Mouse (Mus musculus): ENCODE measurements around the gene Olfr969. TPM values are rescaled to one million over a fixed set of nuclear protein-coding genes. Genes with fewer than 3 reads are reported as not detected.

Olfr969 gene
- not detected in 2 replicates for polyA plus RNA-seq (2015; fragmentation: Nextera tagmentation; extraction: Ambion mirVana)

DNA sequence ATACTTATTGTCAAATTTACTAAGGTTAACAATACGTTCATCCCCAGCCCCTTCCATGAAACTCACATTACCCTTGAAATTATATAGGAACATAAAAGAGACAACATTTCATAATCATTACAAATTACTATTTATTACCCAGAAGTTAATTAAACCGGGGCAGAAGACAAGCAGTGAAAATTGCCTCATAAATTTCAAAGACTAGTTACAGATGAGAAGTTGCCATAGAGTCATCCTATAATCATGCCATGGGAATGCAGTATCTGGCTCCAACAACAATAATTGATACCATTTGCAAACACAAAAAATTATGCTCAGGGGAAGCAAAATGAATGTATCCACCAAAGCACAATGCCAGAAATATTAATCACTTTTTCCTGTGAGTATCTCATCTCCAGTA lies at the start of gene Olfr969:
TSS of gene Olfr969 (plus strand) at position 388 of the 400 bp plus-strand sequence.

DNA sequence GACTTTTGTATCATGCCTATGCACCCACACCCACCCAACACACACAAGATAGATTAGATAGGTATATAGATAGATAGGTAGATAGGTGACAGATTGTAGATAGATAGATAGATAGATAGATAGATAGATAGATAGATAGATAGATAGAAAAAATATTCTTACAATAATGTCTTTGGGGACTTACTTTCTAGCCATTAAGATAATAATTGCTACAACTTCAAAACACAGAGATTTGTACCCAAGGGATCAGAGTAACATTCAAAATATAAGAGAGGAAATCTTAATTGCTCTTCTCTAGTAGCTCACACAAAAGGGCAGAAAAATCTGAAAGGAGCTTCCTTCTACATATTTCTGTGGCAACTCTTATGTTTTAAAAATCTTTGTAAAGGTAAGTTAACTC lies 44.8 kb upstream of the Olfr969 start, which contains the start of gene Olfr967:
TSS of gene Olfr967 (plus strand) at position 301 of the 400 bp plus-strand sequence.

DNA sequence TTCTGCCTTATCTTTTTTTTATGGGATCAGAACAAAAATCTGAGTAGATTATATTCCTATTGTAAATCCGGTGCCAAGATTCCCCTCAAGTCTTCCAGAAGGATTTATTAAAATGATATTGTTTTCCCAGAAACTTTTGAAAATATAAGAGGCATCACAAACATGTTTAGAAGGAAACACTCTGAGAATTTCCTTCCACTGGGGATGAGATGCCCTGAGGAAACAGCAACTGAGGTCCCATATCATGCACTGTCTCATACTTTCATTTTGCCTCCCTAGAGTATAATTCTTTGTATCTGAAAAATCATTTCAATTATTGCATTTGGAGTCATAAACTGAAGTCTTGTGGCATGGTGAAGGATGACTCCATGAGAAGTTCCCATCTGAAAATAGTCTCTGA lies 7.6 kb upstream of the Olfr969 start, which contains the start of gene Olfr968:
TSS of gene Olfr968 (minus strand) at position 101 of the 400 bp plus-strand sequence.

DNA sequence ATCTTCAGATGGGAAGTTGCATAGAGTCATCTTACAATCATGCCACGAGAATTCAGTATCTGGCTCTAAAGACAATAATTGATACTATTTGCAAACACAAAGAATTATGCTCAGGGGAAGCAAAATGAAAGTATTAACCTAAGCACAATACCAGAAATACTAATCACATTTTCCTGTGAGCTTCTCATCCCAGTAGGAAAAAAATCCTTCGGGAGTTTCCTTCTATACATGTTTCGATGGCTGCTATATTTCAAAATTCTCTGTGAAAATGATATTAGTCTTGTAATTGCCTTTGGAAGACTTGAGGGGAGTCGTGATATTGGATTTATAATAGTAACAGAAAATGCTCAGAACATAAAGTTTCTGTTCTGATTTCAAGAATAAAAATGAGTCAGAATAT lies 17.8 kb downstream of the Olfr969 start, which contains the start of gene Olfr970:
TSS of gene Olfr970 (plus strand) at position 301 of the 400 bp plus-strand sequence.

DNA sequence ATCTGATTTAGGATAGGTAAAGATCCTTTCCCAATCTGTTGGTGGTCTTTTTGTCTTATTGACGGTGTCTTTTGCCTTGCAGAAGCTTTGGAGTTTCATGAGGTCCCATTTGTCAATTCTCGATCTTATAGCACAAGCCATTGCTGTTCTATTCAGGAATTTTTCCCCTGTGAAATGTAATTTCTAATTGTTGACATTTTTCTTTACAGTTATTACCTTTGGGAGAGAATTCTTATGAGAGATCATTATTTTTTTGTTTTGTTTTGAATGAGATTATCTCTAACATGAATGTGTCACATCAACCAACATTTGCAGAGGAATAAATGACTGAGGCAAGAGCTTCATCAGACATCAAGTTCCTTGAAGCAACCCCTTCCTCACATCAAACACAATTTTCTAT lies 45.8 kb downstream of the Olfr969 start, which contains the start of gene Olfr971:
TSS of gene Olfr971 (plus strand) at position 301 of the 400 bp plus-strand sequence.

Other genes starting within 250 kb of the Olfr969 start
- gene Olfr958, start 236.9 kb upstream of the Olfr969 start, polyA plus RNA-seq (2015; fragmentation: Nextera tagmentation; extraction: Ambion mirVana) = not detected in 2 replicates
- not detected in 2 replicates for gene Olfr959, start 215.4 kb upstream of the Olfr969 start, polyA plus RNA-seq (2015; fragmentation: Nextera tagmentation; extraction: Ambion mirVana)
- 16.3 and 17.9 TPM in 2 replicates for gene AW551984, start 186.5 kb upstream of the Olfr969 start, polyA plus RNA-seq (2015; fragmentation: Nextera tagmentation; extraction: Ambion mirVana)
- not detected in 2 replicates for gene Olfr148, start 180.3 kb upstream of the Olfr969 start, polyA plus RNA-seq (2015; fragmentation: Nextera tagmentation; extraction: Ambion mirVana)
- gene Olfr960, start 169.6 kb upstream of the Olfr969 start, polyA plus RNA-seq (2015; fragmentation: Nextera tagmentation; extraction: Ambion mirVana) = not detected in 2 replicates
- gene Olfr961, start 145.9 kb upstream of the Olfr969 start, polyA plus RNA-seq (2015; fragmentation: Nextera tagmentation; extraction: Ambion mirVana) = not detected in 2 replicates
- gene Olfr963, start 123.7 kb upstream of the Olfr969 start, polyA plus RNA-seq (2015; fragmentation: Nextera tagmentation; extraction: Ambion mirVana) = not detected in 2 replicates
- gene Olfr149, start 83.8 kb upstream of the Olfr969 start, polyA plus RNA-seq (2015; fragmentation: Nextera tagmentation; extraction: Ambion mirVana) = not detected in 2 replicates
- gene Olfr965, start 79.6 kb upstream of the Olfr969 start, polyA plus RNA-seq (2015; fragmentation: Nextera tagmentation; extraction: Ambion mirVana) = not detected in 2 replicates
- gene Olfr150, start 60.0 kb upstream of the Olfr969 start, polyA plus RNA-seq (2015; fragmentation: Nextera tagmentation; extraction: Ambion mirVana) = not detected in 2 replicates
- gene Olfr967, start 44.7 kb upstream of the Olfr969 start, polyA plus RNA-seq (2015; fragmentation: Nextera tagmentation; extraction: Ambion mirVana) = not detected in 2 replicates
- not detected in 2 replicates for gene Olfr968, start 7.7 kb upstream of the Olfr969 start, polyA plus RNA-seq (2015; fragmentation: Nextera tagmentation; extraction: Ambion mirVana)
- not detected in 2 replicates for gene Olfr970, start 17.9 kb downstream of the Olfr969 start, polyA plus RNA-seq (2015; fragmentation: Nextera tagmentation; extraction: Ambion mirVana)
- not detected in 2 replicates for gene Olfr971, start 45.9 kb downstream of the Olfr969 start, polyA plus RNA-seq (2015; fragmentation: Nextera tagmentation; extraction: Ambion mirVana)
- not detected in 2 replicates for gene Olfr972, start 75.5 kb downstream of the Olfr969 start, polyA plus RNA-seq (2015; fragmentation: Nextera tagmentation; extraction: Ambion mirVana)
- not detected in 2 replicates for gene Olfr229, start 116.4 kb downstream of the Olfr969 start, polyA plus RNA-seq (2015; fragmentation: Nextera tagmentation; extraction: Ambion mirVana)
- gene Olfr974, start 146.6 kb downstream of the Olfr969 start, polyA plus RNA-seq (2015; fragmentation: Nextera tagmentation; extraction: Ambion mirVana) = not detected in 2 replicates
- gene Olfr975, start 161.1 kb downstream of the Olfr969 start, polyA plus RNA-seq (2015; fragmentation: Nextera tagmentation; extraction: Ambion mirVana) = not detected in 2 replicates
- not detected in 2 replicates for gene Olfr976, start 170.2 kb downstream of the Olfr969 start, polyA plus RNA-seq (2015; fragmentation: Nextera tagmentation; extraction: Ambion mirVana)
- gene Olfr978, start 201.2 kb downstream of the Olfr969 start, polyA plus RNA-seq (2015; fragmentation: Nextera tagmentation; extraction: Ambion mirVana) = not detected in 2 replicates
- not detected in 2 replicates for gene Olfr979, start 212.5 kb downstream of the Olfr969 start, polyA plus RNA-seq (2015; fragmentation: Nextera tagmentation; extraction: Ambion mirVana)
- not detected in 2 replicates for gene Olfr980, start 218.6 kb downstream of the Olfr969 start, polyA plus RNA-seq (2015; fragmentation: Nextera tagmentation; extraction: Ambion mirVana)
- not detected in 2 replicates for gene Olfr981, start 230.5 kb downstream of the Olfr969 start, polyA plus RNA-seq (2015; fragmentation: Nextera tagmentation; extraction: Ambion mirVana)